Mouse (Mus musculus) E14TG2a.4 (cell line): ENCODE data around the gene Ddx23.

Experiments
- H3K27me3 ChIP-seq: 2 replicates; pipeline ENCODE4 v1.6.1; 2014; ENCODE audit warnings: low read length, control low read depth; ENCODE audit not compliant: insufficient read depth
- H3K36me3 ChIP-seq: 2 replicates; pipeline ENCODE4 v1.6.1; 2014; ENCODE audit warnings: low read length, control low read depth; ENCODE audit not compliant: insufficient read depth
- H3K4me1 ChIP-seq: replicated peaks from 2 replicates; pipeline ENCODE4 v1.6.1; 2014; ENCODE audit warnings: low read depth, low read length, control low read depth
- H3K4me3 ChIP-seq: replicated peaks from 2 replicates; pipeline ENCODE4 v1.5.1; 2014; ENCODE audit warnings: mild to moderate bottlenecking, low read length
- H3K9me3 ChIP-seq: 2 replicates; pipeline ENCODE4 v1.6.1; 2014; ENCODE audit warnings: low read length, control low read depth
- CTCF ChIP-seq: conservative IDR thresholded peaks from 2 replicates; pipeline ENCODE4 v1.5.1; 2014; ENCODE audit warnings: low read length
- NANOG ChIP-seq: IDR thresholded peaks from 2 replicates; pipeline ENCODE4 v1.6.1; 2014; ENCODE audit warnings: borderline replicate concordance, low read length, mixed read lengths
- POU5F1 ChIP-seq: IDR thresholded peaks from 2 replicates; pipeline ENCODE4 v1.6.1; 2014; ENCODE audit warnings: low read length, borderline replicate concordance

Ddx23 gene

DNA sequence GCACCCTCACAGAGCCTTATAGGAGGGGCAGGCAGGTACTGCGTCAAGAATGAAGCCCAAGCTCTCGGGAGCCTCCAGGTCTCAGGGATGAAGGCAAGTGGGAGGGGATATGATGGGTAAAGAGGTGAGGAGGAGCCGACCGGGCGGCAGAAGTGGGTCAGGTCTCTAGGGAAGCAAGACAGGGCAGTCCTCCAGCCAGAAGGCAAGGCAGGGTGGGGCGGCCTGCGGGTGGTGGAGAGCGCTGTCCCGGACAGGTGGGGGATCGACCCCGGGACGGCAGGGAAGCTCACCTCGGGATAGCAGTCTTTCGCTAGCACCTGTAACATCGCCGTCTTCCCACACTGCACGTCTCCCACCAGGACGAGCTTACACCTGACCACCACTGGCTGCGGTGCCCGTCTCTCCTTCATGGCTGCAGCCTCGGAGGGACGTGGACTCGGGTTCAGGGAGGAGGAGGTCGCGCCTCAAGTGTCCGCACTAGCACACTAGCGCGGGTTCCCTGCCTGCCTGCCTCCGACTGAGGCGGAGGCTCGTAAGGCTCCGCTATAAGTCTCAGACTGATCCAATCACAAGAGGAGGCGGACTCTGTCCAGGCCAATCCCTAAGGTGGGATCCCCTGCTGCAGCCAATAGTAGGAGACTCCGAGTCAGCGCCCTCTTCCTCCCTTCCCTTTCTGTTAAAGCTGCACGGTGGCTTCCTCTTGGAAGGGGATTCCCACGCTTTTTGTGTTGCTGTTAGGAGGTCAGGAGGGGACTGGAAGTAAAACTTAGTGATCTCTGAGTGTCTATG is 14.4 kb upstream of the Ddx23 start, which contains the start of gene Rnd1:
TSS of gene Rnd1 (minus strand) at position 522 of the 789 bp plus-strand sequence.
- TF ChIP-seq NANOG: no peak
- no peak for TF ChIP-seq POU5F1
- TF ChIP-seq CTCF: no peak
- H3K36me3 ChIP-seq: peaks cover 15% of the 10 kb centered on the region
- peaks cover 44% of the 10 kb centered on the region for H3K4me1 ChIP-seq
- peak within 1 kb of the TSS; percentile 79 for H3K4me3 ChIP-seq
- H3K9me3 ChIP-seq: peaks cover 22% of the 10 kb centered on the region
- H3K27me3 ChIP-seq: peaks cover 54% of the 10 kb centered on the region

DNA sequence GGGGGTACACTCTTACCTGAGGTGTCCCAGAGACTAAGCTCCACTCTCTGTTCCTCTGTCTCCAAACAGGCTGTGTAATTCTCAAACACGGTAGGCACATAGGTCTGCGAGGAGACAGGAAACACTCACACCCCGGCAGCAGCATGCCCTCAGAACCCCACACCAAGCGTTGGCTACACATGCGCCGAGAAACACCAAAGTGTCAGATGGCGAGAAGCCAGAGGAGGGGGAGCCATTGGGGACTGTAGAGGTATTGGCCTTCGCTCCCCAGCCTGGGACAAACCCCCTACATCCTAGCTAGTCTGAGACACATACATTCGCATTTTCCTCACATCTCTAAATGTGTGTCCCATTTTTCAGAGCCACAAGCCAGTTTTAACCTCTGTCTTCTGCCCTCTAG is 13.8 kb upstream of the Ddx23 start:
- TF ChIP-seq POU5F1: no peak
- no peak for TF ChIP-seq CTCF
- no peak for TF ChIP-seq NANOG
- peaks cover 17% of the 10 kb centered on the region for H3K36me3 ChIP-seq
- peaks cover 50% of the 10 kb centered on the region for H3K27me3 ChIP-seq
- H3K9me3 ChIP-seq: peaks cover 23% of the 10 kb centered on the region
- peaks cover 44% of the 10 kb centered on the region for H3K4me1 ChIP-seq
- peak overlapping the region; percentile 79 for H3K4me3 ChIP-seq

- peaks cover 50% of the 10 kb centered on the region for H3K27me3 ChIP-seq
- peaks cover 23% of the 10 kb centered on the region for H3K9me3 ChIP-seq
- TF ChIP-seq CTCF (no peak), POU5F1 (no peak), NANOG (no peak)
- H3K36me3 ChIP-seq: peaks cover 17% of the 10 kb centered on the region
- H3K4me3 ChIP-seq: peak overlapping the region; percentile 79
- peaks cover 45% of the 10 kb centered on the region for H3K4me1 ChIP-seq
These were observed 13.0 kb upstream of the Ddx23 start for GRCm38 (mm10) chr15:98675634-98676250.

DNA sequence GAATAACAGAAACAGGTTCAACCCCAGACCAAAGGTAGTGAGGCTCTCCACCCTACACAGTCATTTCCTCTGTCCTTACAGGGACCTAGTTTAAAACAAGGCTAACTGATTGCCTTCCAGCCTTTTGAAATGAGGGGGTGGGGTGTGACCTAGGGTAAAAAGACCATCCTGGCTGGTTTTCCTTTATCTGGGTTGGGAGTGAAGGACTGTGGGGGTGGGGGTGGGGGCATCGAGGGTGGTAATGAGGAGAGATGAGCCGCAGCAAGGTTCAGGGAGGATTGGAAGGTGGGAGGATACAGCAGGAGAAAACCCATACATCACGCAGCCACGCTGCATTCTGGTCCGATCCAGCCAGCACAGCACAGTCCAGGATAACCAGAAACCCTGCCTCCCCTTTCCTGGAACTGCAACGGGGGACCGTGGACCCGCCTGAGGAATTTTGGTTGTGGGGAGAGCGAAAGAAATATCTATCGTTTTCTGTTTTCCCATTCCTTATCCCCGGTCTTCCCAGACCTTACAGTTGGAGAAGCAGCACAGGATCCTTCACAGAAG is 12.4 kb upstream of the Ddx23 start:
- peak overlapping the region; percentile 79 for H3K4me3 ChIP-seq

DNA sequence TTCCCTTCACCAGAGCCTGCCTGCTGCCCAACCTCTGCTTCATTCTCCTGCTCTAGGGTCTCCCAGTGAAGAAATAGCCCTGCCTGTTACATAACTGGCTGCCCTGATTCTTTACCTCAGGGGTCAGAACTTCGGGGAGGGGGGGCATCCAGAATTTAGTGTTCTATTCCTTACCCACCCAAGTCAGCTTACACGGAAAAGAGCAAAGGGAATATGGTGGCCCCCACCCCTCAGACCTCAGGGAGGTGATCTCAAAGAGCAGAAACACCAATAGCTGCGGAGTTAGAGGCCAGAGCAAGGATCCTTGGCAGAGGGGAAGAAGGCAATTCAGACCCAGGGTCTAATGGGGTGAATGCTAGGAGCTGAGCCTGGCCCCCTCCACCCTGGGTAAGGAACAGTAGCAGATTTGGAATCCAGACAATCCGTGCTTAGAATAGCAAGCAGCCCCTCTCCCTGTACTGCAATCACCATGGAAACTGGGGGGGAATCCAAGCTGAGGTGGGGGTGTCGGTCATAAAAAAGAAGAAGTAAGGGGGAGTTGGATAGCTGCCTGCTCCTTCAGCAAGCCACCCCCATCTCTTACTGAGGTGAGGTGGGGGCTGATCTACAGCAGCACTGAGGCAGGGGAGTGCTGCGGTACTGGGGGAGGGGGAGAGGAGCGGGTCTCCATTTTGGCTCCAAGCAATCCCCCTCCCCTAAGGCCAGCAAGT is 11.7 kb upstream of the Ddx23 start:
- Histone ChIP-seq H3K4me3 (peak overlapping the region; percentile 79), H3K27me3 (peaks cover 44% of the 10 kb centered on the region), H3K36me3 (peaks cover 22% of the 10 kb centered on the region), H3K9me3 (peaks cover 23% of the 10 kb centered on the region), H3K4me1 (peaks cover 56% of the 10 kb centered on the region)
- no peak for TF ChIP-seq POU5F1
- TF ChIP-seq CTCF: no peak
- TF ChIP-seq NANOG: no peak

More for the DNA sequence above, 12.4 kb upstream of the Ddx23 start:
- peaks cover 23% of the 10 kb centered on the region for H3K9me3 ChIP-seq
- H3K36me3 ChIP-seq: peaks cover 21% of the 10 kb centered on the region
- H3K27me3 ChIP-seq: peaks cover 50% of the 10 kb centered on the region
- TF ChIP-seq NANOG (0 out of 2 replicates have a peak, but pooled peaks have one; percentile 16), CTCF (no peak)
- H3K4me1 ChIP-seq: peaks cover 52% of the 10 kb centered on the region

DNA sequence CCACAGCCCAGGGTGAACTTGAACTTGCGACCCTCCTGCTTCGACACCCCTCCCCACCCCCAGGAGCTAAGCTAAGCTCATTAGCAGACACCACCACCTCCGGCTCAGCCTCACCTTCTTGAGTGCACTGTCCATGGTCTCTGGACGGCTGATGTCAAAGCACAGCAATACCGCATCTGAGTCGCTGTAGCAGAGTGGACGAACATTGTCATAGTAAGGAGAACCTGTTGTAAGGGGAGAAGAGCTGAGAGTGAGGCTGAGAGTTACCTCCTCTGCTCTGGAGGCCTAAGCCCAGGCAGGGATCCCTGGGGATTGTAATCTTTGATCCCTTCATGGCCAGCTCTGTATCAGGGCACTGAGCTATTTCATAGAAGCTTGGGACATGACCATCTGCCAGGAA is 11.0 kb upstream of the Ddx23 start:
- Histone ChIP-seq H3K4me1 (peaks cover 59% of the 10 kb centered on the region), H3K9me3 (peaks cover 23% of the 10 kb centered on the region), H3K27me3 (peaks cover 37% of the 10 kb centered on the region), H3K36me3 (peaks cover 25% of the 10 kb centered on the region), H3K4me3 (no peak overlapping the region)
- TF ChIP-seq CTCF: no peak
- no peak for TF ChIP-seq NANOG
- no peak for TF ChIP-seq POU5F1

DNA sequence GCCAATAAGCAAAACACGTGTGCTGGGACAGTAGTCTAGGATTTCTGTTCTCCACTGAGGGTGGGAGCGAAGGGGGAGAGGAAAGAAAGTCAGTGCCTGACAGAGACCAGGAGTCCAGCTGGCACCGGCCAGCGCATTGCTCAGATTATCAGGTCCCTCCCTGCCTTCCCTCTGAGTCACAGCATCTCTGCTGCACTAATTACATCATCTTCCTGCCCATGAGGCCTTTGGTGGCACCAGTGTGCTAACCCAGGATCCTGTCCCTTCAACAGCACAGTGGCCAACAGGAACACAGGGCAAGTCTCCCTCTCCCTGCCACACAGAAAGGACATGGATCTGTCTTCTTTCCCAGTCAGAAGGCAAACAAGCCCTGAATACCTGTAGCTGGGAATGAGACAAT is 9.9 kb upstream of the Ddx23 start:
- H3K4me1 ChIP-seq: peaks cover 55% of the 10 kb centered on the region

More for the DNA sequence above, 9.9 kb upstream of the Ddx23 start:
- Histone ChIP-seq H3K36me3 (peaks cover 25% of the 10 kb centered on the region), H3K4me3 (no peak overlapping the region), H3K9me3 (peaks cover 23% of the 10 kb centered on the region), H3K27me3 (peaks cover 29% of the 10 kb centered on the region)
- TF ChIP-seq POU5F1 (no peak), NANOG (no peak), CTCF (no peak)
